Mouse (Mus musculus) cerebellum, postnatal 4 days (tissue): ENCODE measurements at regions not wholly inside any gene's neighbourhood (a gene's known extent, or its start where the extent isn't known, plus 50 kb on each side); places are given as distances from the start of the nearest gene placed in this dataset.

ENCODE experiments used
- DNase-seq, 2 experiments: peaks; one replicate each; pipeline ENCODE4 v3.0.0; 2022; ENCODE audit warnings: low spot score in 2 of 2, mixed read lengths in 1 of 2

GRCm38 (mm10) chr14:46223008-46223407 lies 156.2 kb upstream of the Gm15217 start:
- no peak for DNase-seq

- DNase-seq: no peak
Observed at GRCm38 (mm10) chr14:46224421-46224950, 154.7 kb upstream of the Gm15217 start.

GRCm38 (mm10) chr14:46225851-46226608 lies 153.2 kb upstream of the Gm15217 start:
- no peak for DNase-seq

DNA sequence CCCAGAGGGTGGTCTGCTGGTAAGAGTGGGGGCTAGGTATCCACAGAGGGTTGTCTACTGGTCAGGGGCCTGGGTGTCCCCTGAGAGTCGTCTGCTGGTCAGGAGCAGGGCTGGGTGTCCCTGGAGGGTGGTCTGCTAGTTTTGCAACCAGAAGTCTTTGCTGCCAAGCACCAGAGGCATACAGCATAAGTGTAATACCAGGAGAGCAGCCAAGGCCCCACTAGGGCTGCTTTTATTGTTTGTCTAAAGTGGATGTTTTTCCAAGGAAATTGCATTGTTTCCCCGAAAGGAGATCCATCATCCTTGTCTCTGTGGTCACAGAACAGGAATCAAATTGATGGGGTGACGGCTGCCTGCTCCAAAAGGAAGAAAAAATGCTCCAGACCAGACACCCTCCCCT lies 145.2 kb upstream of the Gm15217 start:
- DNase-seq: no peak

GRCm38 (mm10) chr14:46234835-46235234 lies 144.4 kb upstream of the Gm15217 start:
- no peak for DNase-seq

- DNase-seq: no peak
Observed at GRCm38 (mm10) chr14:46240046-46240800, 139.0 kb upstream of the Gm15217 start.

GRCm38 (mm10) chr14:46240896-46241295 lies 138.3 kb upstream of the Gm15217 start:
- DNase-seq: no peak

DNA sequence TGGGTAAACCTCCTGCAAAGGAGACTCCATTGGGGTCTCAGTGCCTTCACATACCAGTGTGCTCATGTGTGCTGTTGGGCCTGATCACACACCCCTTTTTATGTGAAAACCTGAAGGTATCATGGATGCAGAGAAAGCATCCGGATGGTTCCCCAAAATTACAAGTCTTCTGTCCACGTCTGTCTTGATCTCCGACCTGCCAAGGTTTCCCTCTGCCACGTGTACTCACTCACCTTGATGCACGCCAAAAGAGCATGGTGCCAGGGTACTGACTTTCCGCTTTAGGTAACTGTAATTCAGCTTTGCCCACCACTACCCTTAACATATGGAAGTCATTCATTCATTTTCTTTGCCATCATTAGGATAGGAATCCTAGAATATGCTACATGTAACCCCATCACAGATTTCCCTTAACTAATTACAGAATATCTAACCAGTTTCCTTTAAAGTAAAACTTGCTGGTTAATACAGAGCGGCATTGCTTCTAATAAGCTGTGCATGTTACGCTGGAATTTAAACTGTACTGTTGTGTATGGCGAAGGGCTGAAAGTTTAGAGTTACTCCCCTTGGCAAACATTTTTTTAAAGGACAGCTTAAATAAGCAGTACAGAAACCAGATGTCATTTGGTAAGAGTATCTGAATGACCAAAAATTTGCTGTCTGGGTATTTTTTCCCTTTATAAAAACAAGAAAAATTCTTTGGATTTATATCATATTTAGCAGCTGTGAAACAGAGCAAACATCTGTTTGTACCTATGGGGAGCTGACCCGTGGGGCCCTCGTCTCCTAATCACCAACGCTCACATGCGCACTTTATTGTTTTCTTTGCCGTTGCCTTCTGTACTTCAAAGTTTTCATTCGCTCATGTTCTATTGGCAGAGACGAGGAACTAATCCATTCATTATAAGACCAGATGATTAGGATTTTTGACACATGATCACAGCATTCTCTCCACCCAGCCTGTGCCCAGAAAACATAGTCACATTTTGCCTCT lies 131.4 kb upstream of the Gm15217 start:
- no peak for DNase-seq

- no peak for DNase-seq
Observed at GRCm38 (mm10) chr14:46249141-46249540, 130.1 kb upstream of the Gm15217 start.

- DNase-seq: no peak
Observed at GRCm38 (mm10) chr14:46255261-46255660, 124.0 kb upstream of the Gm15217 start.

- no peak for DNase-seq
Observed at GRCm38 (mm10) chr14:46256336-46256735, 122.9 kb upstream of the Gm15217 start.

DNA sequence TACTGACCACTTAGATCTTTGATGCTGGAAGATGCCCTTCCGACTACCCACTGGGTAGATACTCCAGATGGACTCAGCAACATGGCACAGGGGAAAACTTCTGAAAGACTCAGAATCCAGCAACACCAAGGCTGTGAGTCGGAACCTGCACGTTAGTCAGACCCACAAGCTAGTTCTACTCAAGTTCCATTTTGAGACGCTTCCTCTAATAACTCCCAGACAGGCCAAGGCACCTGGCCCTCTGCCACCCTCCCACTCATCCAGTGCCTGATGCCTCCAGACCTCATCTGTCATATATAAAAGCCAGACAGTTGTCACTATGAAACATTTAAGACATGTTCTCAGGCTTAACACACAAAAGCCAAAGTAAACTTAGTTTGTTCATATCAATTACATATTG lies 121.9 kb upstream of the Gm15217 start:
- no peak for DNase-seq

DNA sequence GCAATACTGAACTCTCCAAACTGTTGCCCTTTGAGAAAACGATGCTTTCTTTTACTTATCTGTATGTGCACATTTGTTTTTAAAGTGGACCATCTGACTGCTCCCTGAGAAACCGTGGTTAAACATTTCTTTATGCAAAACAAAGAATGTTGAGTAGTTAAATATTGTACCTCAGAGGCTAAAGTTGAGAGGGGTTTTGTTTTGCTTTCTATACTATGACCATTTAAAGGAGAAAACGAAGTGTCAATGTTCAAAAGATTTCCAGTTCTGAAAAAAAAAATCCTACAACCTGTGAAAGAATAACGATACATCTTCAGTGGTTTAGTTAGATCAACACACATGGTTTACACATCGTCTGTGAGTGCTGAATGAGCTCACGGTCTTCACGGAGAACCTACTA lies 120.7 kb upstream of the Gm15217 start:
- DNase-seq: no peak

DNA sequence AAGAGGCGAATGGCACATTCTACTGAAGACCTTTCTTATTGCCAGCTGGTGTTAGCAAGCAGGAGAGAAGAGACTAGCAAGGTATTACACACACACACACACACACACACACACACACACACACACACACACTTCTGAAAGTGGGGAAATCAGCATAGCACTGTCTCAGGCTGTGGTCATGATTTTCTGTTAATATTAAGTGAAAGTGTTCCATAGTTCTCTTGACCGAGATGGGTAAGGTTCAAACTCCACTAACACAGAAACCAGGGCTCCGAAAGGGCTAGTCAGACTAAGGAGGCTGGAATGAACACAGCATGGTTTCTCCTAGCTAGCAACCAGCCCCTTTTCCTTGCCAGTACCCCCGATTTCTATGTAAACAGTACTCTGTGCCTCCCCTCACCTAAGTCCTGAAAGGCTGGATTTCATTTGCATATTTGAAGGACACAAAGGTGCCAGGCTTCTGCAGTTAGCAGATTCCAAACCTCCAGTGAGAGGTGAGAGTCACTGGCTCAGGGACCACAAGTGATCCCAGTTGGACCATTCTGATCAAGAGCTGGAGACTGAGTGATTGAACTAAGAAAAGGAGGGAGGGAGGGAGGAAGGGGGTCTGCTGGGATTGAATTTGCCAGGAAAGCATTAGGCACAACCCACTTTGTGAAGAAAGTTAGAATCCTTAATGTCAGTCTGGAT lies 118.8 kb upstream of the Gm15217 start:
- DNase-seq: no peak

GRCm38 (mm10) chr14:46275455-46275854 lies 103.8 kb upstream of the Gm15217 start:
- DNase-seq: no peak

GRCm38 (mm10) chr14:46276926-46277831 lies 102.0 kb upstream of the Gm15217 start:
- DNase-seq: no peak

DNA sequence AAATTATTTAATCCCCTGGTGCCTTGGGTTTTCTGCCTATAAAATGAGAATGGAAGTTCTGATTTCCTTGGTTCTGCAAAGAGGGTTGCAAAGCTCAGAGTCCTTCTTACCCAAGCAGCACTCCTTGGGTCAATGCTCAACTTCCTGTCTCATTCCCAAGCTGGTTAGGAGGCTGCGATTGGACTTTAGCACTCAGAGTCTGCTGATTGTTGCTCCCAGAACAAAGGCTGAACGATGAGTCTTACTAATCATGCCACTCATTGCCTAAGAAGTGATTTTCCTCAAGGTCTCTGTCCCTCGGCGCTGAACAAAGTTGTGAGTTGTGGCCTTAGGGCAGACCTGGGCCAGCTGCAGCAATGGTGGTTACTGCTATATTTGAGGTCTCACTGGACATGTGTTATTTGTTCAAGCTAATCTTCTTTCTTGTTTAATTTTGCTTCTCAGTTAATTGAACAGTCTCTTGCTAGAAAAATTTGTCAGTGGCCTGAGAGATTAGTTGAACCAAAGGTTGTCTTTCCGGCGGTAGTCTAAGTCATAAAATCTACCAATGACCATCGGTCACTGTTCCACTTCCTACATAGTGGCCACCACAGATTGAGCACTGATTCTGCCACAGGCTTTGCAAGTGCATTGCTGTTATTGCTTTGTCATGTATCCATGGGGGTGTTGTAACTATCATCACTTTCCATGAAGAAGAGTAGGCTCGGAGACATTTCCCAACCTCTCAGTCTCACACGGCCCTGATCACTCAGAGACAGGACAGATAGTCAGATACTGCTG lies 101.2 kb upstream of the Gm15217 start:
- no peak for DNase-seq

GRCm38 (mm10) chr14:46292398-46292797 lies 86.8 kb upstream of the Gm15217 start:
- no peak for DNase-seq

- no peak for DNase-seq
Observed at GRCm38 (mm10) chr14:46296275-46296674, 82.9 kb upstream of the Gm15217 start.
